Mouse (Mus musculus) CD8-positive naive resting alpha-beta T cell, adult 57 days (primary cell): ENCODE measurements around the gene Esr1. TPM values are rescaled to one million over a fixed set of nuclear protein-coding genes. Genes with fewer than 3 reads are reported as not detected.

Experiments used
- total RNA-seq: library from RNA; stranded (reverse); gene quantifications from one replicate; pipeline ENCODE4 v1.2.4, GENCODE M21; 2023

The Esr1 gene
- total RNA-seq = 2.2 TPM

GRCm38 (mm10) chr10:4611386-4612155 lies at the start of gene Esr1:
Gene Esr1, plus strand, starts transcription at chr10:4611593.

Other genes with a start within 250 kb of the Esr1 start
- gene Zbtb2, start 223.5 kb upstream of the Esr1 start, total RNA-seq = 28.0 TPM
- gene Rmnd1, start 179.2 kb upstream of the Esr1 start, total RNA-seq = 43.3 TPM
- gene Armt1, start 179.1 kb upstream of the Esr1 start, total RNA-seq = 17.0 TPM
- gene Ccdc170, start 129.1 kb upstream of the Esr1 start, total RNA-seq = not detected